Mouse (Mus musculus): ENCODE results near the gene Hsd17b7.

GRCm38 (mm10) chr1:169917998-169918397, 51.0 kb downstream of the Hsd17b7 start:
- no peak for TF ChIP-seq EP300 (IDR thresholded peaks at IDR 0.05)
- TF ChIP-seq CTCF (IDR thresholded peaks at IDR 0.05) = peak; percentile 96

Data from lung, postnatal 0 days (tissue).